Mouse (Mus musculus) kidney, embryonic 16.5 days (tissue): ENCODE results near the gene Pter. TPM values are rescaled to one million over a fixed set of nuclear protein-coding genes. Genes with fewer than 3 reads are reported as not detected.

Source experiments
- ATAC-seq: fragments of 200-750 bp; cut with Nextera tagmentation; 2 replicates; pipeline ENCODE4 v1.8.0; 2017; ENCODE audit warnings: moderate TSS enrichment; ENCODE audit not compliant: low FRiP score, low TSS enrichment
- H3K27ac ChIP-seq: fragments of 300-500 bp; sonication (generic); 2 replicates; pipeline ENCODE4 v1.5.1; 2014; ENCODE audit warnings: low read length
- H3K27me3 ChIP-seq: fragments of 300-500 bp; sonication (generic); 2 replicates; pipeline ENCODE4 v1.6.1; 2014; ENCODE audit warnings: low read length, control low read depth, mixed read lengths; ENCODE audit not compliant: insufficient read depth
- H3K36me3 ChIP-seq: fragments of 300-500 bp; sonication (generic); 2 replicates; pipeline ENCODE4 v1.6.1; 2014; ENCODE audit warnings: low read length, control low read depth, mixed read lengths; ENCODE audit not compliant: insufficient read depth
- H3K4me1 ChIP-seq: fragments of 300-500 bp; sonication (generic); 2 replicates; pipeline ENCODE4 v1.6.1; 2014; ENCODE audit warnings: low read length, control low read depth, mixed read lengths; ENCODE audit not compliant: insufficient read depth
- H3K4me2 ChIP-seq: fragments of 300-500 bp; sonication (generic); replicated peaks from 2 replicates; pipeline ENCODE4 v1.6.1; 2014; ENCODE audit warnings: low read depth, low read length
- H3K4me3 ChIP-seq: fragments of 300-500 bp; sonication (generic); 2 replicates; pipeline ENCODE4 v1.5.1; 2014; ENCODE audit warnings: mild to moderate bottlenecking, low read length
- H3K9ac ChIP-seq: fragments of 300-500 bp; sonication (generic); replicated peaks from 2 replicates; pipeline ENCODE4 v1.6.1; 2014; ENCODE audit warnings: low read length
- H3K9me3 ChIP-seq: fragments of 300-500 bp; sonication (generic); 2 replicates; pipeline ENCODE4 v1.6.1; 2016; ENCODE audit warnings: low read length, control low read depth
- WGBS: fragments of 180-500 bp; shearing (Covaris S2); extraction: QIAGEN DNeasy Blood & Tissue Kit; methylation state at CpG from one replicate; pipeline ENCODE4 v1.1.7; 2014; 5-methylcytosine and 5-hydroxymethylcytosine counted together
- polyA plus RNA-seq: library from polyadenylated mRNA; unstranded; fragments of >200 nt; fragmentation: Nextera tagmentation; extraction: Ambion mirVana; gene quantifications from 2 replicates; pipeline ENCODE4 v1.2.1, GENCODE M21; 2015

Gene Pter
- polyA plus RNA-seq, 1 experiment from 2014 or later = 75.5 TPM

DNA sequence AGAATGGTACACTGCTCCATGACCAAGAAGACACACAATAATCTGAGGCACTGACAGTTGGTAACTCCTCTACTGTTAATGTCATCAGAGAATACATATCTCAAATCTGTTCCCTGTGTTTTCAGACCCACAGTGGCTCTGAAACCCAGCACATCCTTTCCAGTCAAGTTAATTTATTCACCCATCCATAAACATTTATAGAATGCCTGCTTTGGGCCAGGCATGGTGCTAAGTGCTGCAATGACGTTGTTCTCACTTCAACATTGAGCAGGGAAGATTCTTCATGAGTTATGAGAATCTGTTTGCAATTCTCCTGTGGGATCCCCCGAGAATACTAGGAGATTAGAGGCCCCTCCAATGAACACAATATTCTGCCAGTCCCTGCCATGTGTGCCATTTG lies 11.4 kb downstream of the Pter start:
- no peak overlapping the region for H3K9ac ChIP-seq
- no peaks in the 10 kb centered on the region for H3K27me3 ChIP-seq
- H3K9me3 ChIP-seq = no peaks in the 10 kb centered on the region
- 72% methylated on average over 2 of the region's 2 CpGs for WGBS
- no peak for ATAC-seq
- no peak overlapping the region for H3K4me2 ChIP-seq
- H3K27ac ChIP-seq = no peak overlapping the region
- no peak overlapping the region for H3K4me3 ChIP-seq
- peaks cover 5% of the 10 kb centered on the region; the same call in 1 of the 2 replicates for H3K36me3 ChIP-seq
- no peaks in the 10 kb centered on the region for H3K4me1 ChIP-seq

- WGBS = 92% methylated on average over 10 of the region's 10 CpGs
- Histone ChIP-seq H3K27me3 (no peaks in the 10 kb centered on the region), H3K4me1 (no peaks in the 10 kb centered on the region), H3K9me3 (no peaks in the 10 kb centered on the region), H3K4me2 (no peak overlapping the region), H3K27ac (no peak overlapping the region), H3K36me3 (0 out of 2 replicates have a peak, but pooled peaks cover 3% of the 10 kb centered on the region), H3K9ac (no peak overlapping the region), H3K4me3 (no peak overlapping the region)
- ATAC-seq = no peak
Measured at GRCm38 (mm10) chr2:12937461-12938217, 13.8 kb downstream of the Pter start.

DNA sequence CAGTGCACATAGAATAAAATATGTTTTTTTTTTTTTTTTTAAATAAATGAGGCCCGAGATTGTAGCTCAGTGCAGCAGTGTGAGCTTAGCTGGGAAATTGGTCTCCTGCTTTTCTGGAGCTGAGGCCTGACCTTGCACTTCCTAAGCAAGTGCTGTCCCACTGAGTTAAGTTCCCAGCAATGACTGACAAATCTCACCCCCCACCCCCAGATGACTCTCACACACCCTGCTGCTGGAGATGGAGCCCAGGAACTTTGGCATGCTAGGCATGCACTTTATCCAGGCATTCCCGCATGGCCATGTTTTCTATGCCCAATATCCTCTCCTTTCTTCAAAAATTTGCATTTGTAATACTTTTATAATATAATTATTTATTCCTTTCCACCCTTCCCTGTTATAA lies 14.8 kb downstream of the Pter start:
- Histone ChIP-seq H3K9ac (no peak overlapping the region), H3K27ac (no peak overlapping the region), H3K27me3 (no peaks in the 10 kb centered on the region), H3K4me3 (no peak overlapping the region), H3K4me1 (no peaks in the 10 kb centered on the region), H3K36me3 (0 out of 2 replicates have a peak, but pooled peaks cover 3% of the 10 kb centered on the region), H3K9me3 (no peaks in the 10 kb centered on the region), H3K4me2 (no peak overlapping the region)
- no peak for ATAC-seq
- WGBS = 84% methylated on average over 2 of the region's 2 CpGs

- Histone ChIP-seq H3K36me3 (no peaks in the 10 kb centered on the region), H3K4me1 (no peaks in the 10 kb centered on the region), H3K4me2 (no peak overlapping the region), H3K27ac (no peak overlapping the region), H3K27me3 (no peaks in the 10 kb centered on the region), H3K9me3 (no peaks in the 10 kb centered on the region), H3K4me3 (no peak overlapping the region), H3K9ac (no peak overlapping the region)
- ATAC-seq = no peak
Measured at GRCm38 (mm10) chr2:12956703-12957424, 33.0 kb downstream of the Pter start.

GRCm38 (mm10) chr2:12970049-12970724 lies 46.3 kb downstream of the Pter start:
- Histone ChIP-seq H3K9ac (no peak overlapping the region), H3K4me1 (no peaks in the 10 kb centered on the region), H3K4me3 (no peak overlapping the region), H3K36me3 (no peaks in the 10 kb centered on the region), H3K27ac (no peak overlapping the region), H3K9me3 (no peaks in the 10 kb centered on the region), H3K4me2 (no peak overlapping the region), H3K27me3 (no peaks in the 10 kb centered on the region)
- 78% methylated on average over 12 of the region's 12 CpGs for WGBS
- ATAC-seq = no peak

GRCm38 (mm10) chr2:12973752-12974151 lies 49.9 kb downstream of the Pter start:
- no peak overlapping the region for H3K27ac ChIP-seq
- H3K27me3 ChIP-seq = no peaks in the 10 kb centered on the region
- no peak overlapping the region for H3K4me2 ChIP-seq
- WGBS = 77% methylated on average over 2 of the region's 2 CpGs
- H3K36me3 ChIP-seq = no peaks in the 10 kb centered on the region
- no peak for ATAC-seq
- no peak overlapping the region for H3K9ac ChIP-seq
- no peak overlapping the region for H3K4me3 ChIP-seq
- H3K4me1 ChIP-seq = no peaks in the 10 kb centered on the region
- H3K9me3 ChIP-seq = no peaks in the 10 kb centered on the region

DNA sequence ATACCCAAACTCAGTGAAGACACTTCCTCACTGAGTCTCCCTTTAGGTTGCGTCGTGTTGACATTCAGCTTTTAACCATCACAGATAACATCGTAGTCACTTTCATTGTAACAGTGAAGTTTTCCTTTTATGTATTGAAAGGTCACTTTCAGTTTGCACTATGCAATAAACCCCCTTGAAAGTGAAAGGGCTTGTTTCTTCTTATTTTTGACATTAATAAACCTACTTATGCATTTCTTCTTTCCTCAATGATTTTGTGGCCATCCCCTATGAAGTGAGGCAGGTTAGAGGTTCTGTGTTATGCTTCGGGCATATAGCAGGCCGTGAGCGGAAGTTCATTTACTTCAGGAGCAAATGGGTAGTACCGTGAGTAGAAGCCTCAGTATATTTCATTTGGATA lies 53.5 kb downstream of the Pter start:
- no peaks in the 10 kb centered on the region for H3K9me3 ChIP-seq
- H3K27me3 ChIP-seq = no peaks in the 10 kb centered on the region
- no peaks in the 10 kb centered on the region for H3K4me1 ChIP-seq
- H3K27ac ChIP-seq = no peak overlapping the region
- 92% methylated on average over 7 of the region's 7 CpGs for WGBS
- H3K9ac ChIP-seq = no peak overlapping the region
- H3K4me3 ChIP-seq = no peak overlapping the region
- ATAC-seq = no peak
- no peaks in the 10 kb centered on the region for H3K36me3 ChIP-seq
- no peak overlapping the region for H3K4me2 ChIP-seq

DNA sequence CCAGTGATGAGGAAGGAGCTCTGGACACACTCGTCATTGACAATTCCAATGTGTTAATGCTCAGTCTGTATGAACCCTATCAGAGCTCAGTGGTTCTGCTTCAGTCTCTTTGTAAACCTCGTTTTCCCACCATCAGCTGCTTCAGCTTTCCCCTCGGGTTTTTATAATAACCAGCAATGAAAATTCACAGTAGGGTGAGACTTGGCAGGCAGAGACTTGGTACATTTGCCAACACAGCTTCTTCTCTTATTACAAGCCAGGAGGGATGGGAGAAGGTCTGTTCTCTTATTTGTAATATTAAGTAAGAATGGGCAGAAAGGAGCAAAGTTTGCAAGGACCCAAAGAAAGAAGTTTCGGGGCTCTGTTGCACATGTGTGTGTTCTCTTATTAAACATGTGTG lies 54.9 kb downstream of the Pter start:
- H3K4me1 ChIP-seq = no peaks in the 10 kb centered on the region
- H3K27me3 ChIP-seq = no peaks in the 10 kb centered on the region
- WGBS = 76% methylated on average over 4 of the region's 4 CpGs
- no peak overlapping the region for H3K4me2 ChIP-seq
- H3K27ac ChIP-seq = no peak overlapping the region
- no peak overlapping the region for H3K4me3 ChIP-seq
- ATAC-seq = no peak
- no peaks in the 10 kb centered on the region for H3K9me3 ChIP-seq
- no peak overlapping the region for H3K9ac ChIP-seq
- no peaks in the 10 kb centered on the region for H3K36me3 ChIP-seq

DNA sequence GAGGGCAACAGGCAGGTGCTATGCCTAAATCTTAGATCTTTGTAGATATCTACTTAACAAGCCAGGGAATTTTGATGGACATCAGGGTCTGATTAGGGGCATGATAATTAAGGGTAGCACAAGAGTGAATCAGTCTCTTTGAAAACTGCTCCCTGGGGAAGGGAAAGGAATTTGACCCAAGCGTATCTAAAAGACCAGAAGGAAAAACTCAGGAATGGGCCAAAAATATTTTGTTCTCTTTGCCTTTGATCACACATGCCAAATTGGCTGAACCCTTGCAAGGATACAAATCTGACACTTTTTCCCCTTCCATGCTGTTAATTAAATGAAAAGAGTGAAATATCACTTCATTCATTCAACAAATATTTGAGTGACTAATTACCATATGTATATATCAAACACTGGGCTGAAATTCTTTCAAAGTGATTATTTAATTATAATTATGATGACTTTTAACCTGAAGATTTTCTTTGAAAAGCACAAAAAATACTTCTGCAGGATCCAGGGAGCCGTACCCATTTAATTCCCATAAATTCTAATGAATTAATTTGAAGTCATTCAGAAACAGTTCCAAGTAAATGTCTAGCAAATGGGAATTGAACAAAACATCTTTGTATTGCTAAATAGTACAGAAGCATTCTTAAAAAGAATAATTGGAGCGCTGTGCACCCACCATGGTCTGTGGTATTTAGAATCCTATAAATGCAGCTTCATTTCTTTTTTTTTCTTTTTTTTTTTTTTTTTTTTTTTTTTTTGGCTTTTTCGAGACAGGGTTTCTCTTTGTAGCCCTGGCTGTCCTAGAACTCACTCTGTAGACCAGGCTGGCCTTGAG lies 61.3 kb downstream of the Pter start:
- Histone ChIP-seq H3K4me2 (no peak overlapping the region), H3K36me3 (no peaks in the 10 kb centered on the region), H3K9me3 (no peaks in the 10 kb centered on the region), H3K9ac (no peak overlapping the region), H3K4me1 (no peaks in the 10 kb centered on the region), H3K27me3 (no peaks in the 10 kb centered on the region), H3K27ac (no peak overlapping the region), H3K4me3 (no peak overlapping the region)
- no peak for ATAC-seq
- 59% methylated on average over 4 of the region's 4 CpGs for WGBS
